Mouse (Mus musculus): ENCODE data around the gene Slc6a6. TPM values are rescaled to one million over a fixed set of nuclear protein-coding genes. Genes with fewer than 3 reads are reported as not detected.

Slc6a6 gene
- polyA plus RNA-seq, 1 experiment from 2014 or later: 108 TPM

GRCm38 (mm10) chr6:91704446-91704845 lies 20.6 kb downstream of the Slc6a6 start:
- Histone ChIP-seq H3K9ac (ENCODE audit: low read depth, low read length) (no peak overlapping the region), H3K36me3 (ENCODE audit: control insufficient read depth, insufficient read depth, low read length) (peaks cover 20% of the 10 kb centered on the region), H3K4me3 (ENCODE audit: low read length) (no peak overlapping the region), H3K27me3 (replicated peaks; ENCODE audit: control insufficient read depth, insufficient read depth, low read length) (no peaks in the 10 kb centered on the region), H3K27ac (ENCODE audit: low read depth, low read length) (no peak overlapping the region), H3K4me1 (ENCODE audit: control insufficient read depth, insufficient read depth, low read depth, low read length) (peaks cover 16% of the 10 kb centered on the region), H3K9me3 (ENCODE audit: control insufficient read depth, low read length) (no peaks in the 10 kb centered on the region), H3K4me2 (ENCODE audit: low read length) (no peak overlapping the region)
- WGBS: 92% methylated on average over 1 of the region's 1 CpGs
- ATAC-seq: no peak

DNA sequence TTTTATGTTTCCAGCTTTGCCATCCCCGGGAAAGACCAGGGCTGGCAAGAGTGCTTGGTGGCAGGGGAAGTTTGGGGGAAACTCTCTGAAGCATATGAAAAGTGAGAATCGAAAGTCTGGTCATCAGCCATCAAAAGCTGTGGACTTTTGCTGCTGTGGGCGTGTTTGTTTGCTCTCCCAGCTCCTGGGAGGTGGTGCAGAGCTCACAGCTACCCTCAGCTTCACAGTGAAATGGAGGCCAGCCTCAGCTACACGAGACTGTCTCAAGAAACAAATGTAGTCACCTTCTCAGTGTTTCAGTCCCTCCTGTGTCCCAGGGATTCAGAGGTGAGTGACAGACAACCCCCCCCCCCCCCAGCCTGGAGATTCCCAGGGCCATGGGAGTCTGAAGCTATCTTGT lies 21.8 kb downstream of the Slc6a6 start:
- no peaks in the 10 kb centered on the region for H3K9me3 ChIP-seq (ENCODE audit: control insufficient read depth, low read length)
- ATAC-seq: no peak
- H3K27ac ChIP-seq (ENCODE audit: low read depth, low read length): no peak overlapping the region
- H3K4me2 ChIP-seq (ENCODE audit: low read length): no peak overlapping the region
- H3K4me1 ChIP-seq (ENCODE audit: control insufficient read depth, insufficient read depth, low read depth, low read length): peaks cover 21% of the 10 kb centered on the region
- H3K4me3 ChIP-seq (ENCODE audit: low read length): no peak overlapping the region
- H3K9ac ChIP-seq (ENCODE audit: low read depth, low read length): no peak overlapping the region
- H3K36me3 ChIP-seq (ENCODE audit: control insufficient read depth, insufficient read depth, low read length): peaks cover 17% of the 10 kb centered on the region
- WGBS: 77% methylated on average over 4 of the region's 4 CpGs
- no peaks in the 10 kb centered on the region for H3K27me3 ChIP-seq (replicated peaks; ENCODE audit: control insufficient read depth, insufficient read depth, low read length)

DNA sequence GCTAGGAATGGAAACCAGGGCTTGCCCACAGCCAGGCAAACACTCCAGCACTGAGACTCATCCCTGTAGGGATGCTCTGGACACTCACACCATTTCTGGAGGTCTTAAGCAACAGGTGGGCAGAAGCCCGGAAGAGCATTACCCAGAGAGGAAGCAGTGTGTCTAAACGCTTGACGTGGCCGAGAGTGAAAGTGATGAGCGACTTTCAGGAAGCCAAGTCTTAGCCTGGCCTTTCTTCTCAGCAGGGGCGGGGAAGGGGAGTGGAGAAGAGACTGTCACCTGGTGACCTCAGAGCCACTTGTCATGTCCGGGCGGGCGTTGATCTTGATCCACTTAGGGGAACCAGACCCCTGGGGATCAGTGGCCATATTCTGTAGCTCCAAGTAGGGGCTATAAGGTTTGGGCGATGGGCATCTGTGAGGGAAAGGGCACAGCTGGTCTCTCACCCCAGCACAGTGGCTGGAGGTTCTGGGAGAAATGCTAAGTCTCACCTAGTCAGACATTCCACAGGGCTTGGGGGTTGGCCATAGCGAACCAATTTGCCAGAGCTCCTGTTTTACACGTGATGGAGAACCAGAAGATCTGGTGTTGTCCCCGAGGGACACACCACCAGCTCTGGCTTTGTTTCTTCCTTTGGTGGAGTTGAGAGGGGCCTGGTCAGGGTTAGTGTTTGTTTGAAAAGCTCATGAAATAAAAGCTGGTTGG lies 22.4 kb downstream of the Slc6a6 start:
- Histone ChIP-seq H3K4me2 (ENCODE audit: low read length) (no peak overlapping the region), H3K4me1 (ENCODE audit: control insufficient read depth, insufficient read depth, low read depth, low read length) (peaks cover 21% of the 10 kb centered on the region), H3K36me3 (ENCODE audit: control insufficient read depth, insufficient read depth, low read length) (peaks cover 16% of the 10 kb centered on the region), H3K9me3 (ENCODE audit: control insufficient read depth, low read length) (no peaks in the 10 kb centered on the region), H3K9ac (ENCODE audit: low read depth, low read length) (no peak overlapping the region), H3K27ac (ENCODE audit: low read depth, low read length) (no peak overlapping the region; the same call in 1 of the 2 replicates), H3K4me3 (ENCODE audit: low read length) (no peak overlapping the region), H3K27me3 (replicated peaks; ENCODE audit: control insufficient read depth, insufficient read depth, low read length) (no peaks in the 10 kb centered on the region)
- ATAC-seq: no peak
- 81% methylated on average over 13 of the region's 13 CpGs for WGBS

GRCm38 (mm10) chr6:91707276-91707885 lies 23.5 kb downstream of the Slc6a6 start:
- Histone ChIP-seq H3K27me3 (replicated peaks; ENCODE audit: control insufficient read depth, insufficient read depth, low read length) (no peaks in the 10 kb centered on the region), H3K4me1 (ENCODE audit: control insufficient read depth, insufficient read depth, low read depth, low read length) (peaks cover 26% of the 10 kb centered on the region), H3K9ac (ENCODE audit: low read depth, low read length) (peak overlapping the region; percentile 27; the same call in 1 of the 2 replicates), H3K4me2 (ENCODE audit: low read length) (no peak overlapping the region), H3K4me3 (ENCODE audit: low read length) (no peak overlapping the region), H3K27ac (ENCODE audit: low read depth, low read length) (peak overlapping the region; percentile 79), H3K36me3 (ENCODE audit: control insufficient read depth, insufficient read depth, low read length) (peaks cover 8% of the 10 kb centered on the region), H3K9me3 (ENCODE audit: control insufficient read depth, low read length) (no peaks in the 10 kb centered on the region)
- peak; percentile 32 for ATAC-seq
- WGBS: 68% methylated on average over 8 of the region's 8 CpGs

DNA sequence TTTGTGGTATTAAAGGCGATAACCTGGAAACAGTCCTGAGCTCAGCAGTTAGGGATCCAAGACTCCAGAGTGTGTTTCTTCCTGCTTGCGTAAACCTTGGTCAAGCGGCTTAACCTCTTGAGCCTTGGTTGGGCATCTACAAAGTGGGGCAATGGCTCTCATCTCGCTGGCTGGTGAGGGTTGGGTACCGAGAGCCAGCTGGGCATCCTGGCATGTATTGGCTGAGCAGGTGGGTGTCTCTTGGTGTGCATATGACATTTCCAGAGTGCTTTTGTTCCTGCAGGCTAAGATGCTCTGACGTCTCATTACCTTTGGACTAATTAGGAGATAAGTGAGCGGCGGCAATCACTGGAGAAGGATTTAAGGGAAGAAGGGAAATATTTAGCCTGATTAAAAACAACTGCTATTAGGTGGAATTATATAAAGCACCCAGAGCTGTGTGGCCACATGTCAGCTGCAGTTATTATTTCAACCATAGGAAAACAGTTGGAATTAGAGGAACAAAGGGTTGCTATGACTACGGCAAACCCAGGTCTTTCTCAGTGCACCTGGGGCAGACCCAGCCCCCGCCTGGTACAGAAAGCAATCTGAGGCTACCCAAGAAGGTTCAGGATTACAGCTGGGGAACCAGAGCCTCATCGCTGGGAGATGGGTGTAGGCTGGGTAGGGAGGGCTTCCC lies 24.2 kb downstream of the Slc6a6 start:
- 52% methylated on average over 11 of the region's 11 CpGs for WGBS
- Histone ChIP-seq H3K4me1 (ENCODE audit: control insufficient read depth, insufficient read depth, low read depth, low read length) (peaks cover 32% of the 10 kb centered on the region), H3K27ac (ENCODE audit: low read depth, low read length) (peak overlapping the region; percentile 79), H3K4me2 (ENCODE audit: low read length) (no peak overlapping the region), H3K4me3 (ENCODE audit: low read length) (no peak overlapping the region), H3K36me3 (ENCODE audit: control insufficient read depth, insufficient read depth, low read length) (peaks cover 8% of the 10 kb centered on the region; the same call in 1 of the 2 replicates), H3K27me3 (replicated peaks; ENCODE audit: control insufficient read depth, insufficient read depth, low read length) (no peaks in the 10 kb centered on the region), H3K9me3 (ENCODE audit: control insufficient read depth, low read length) (no peaks in the 10 kb centered on the region), H3K9ac (ENCODE audit: low read depth, low read length) (no peak overlapping the region)
- ATAC-seq: peak; percentile 67

- ATAC-seq: no peak
- Histone ChIP-seq H3K27ac (ENCODE audit: low read depth, low read length) (peak overlapping the region; percentile 79), H3K4me1 (ENCODE audit: control insufficient read depth, insufficient read depth, low read depth, low read length) (peaks cover 41% of the 10 kb centered on the region), H3K4me3 (ENCODE audit: low read length) (no peak overlapping the region), H3K9me3 (ENCODE audit: control insufficient read depth, low read length) (no peaks in the 10 kb centered on the region), H3K27me3 (replicated peaks; ENCODE audit: control insufficient read depth, insufficient read depth, low read length) (no peaks in the 10 kb centered on the region), H3K9ac (ENCODE audit: low read depth, low read length) (no peak overlapping the region), H3K36me3 (ENCODE audit: control insufficient read depth, insufficient read depth, low read length) (peaks cover 5% of the 10 kb centered on the region; the same call in 1 of the 2 replicates), H3K4me2 (ENCODE audit: low read length) (no peak overlapping the region)
- 72% methylated on average over 2 of the region's 2 CpGs for WGBS
These were observed 25.1 kb downstream of the Slc6a6 start for GRCm38 (mm10) chr6:91708919-91709318.

GRCm38 (mm10) chr6:91710345-91710930 lies 26.6 kb downstream of the Slc6a6 start:
- no peak for ATAC-seq
- Histone ChIP-seq H3K27ac (ENCODE audit: low read depth, low read length) (peak overlapping the region; percentile 8; the same call in 1 of the 2 replicates), H3K4me3 (ENCODE audit: low read length) (no peak overlapping the region), H3K9ac (ENCODE audit: low read depth, low read length) (no peak overlapping the region), H3K4me2 (ENCODE audit: low read length) (no peak overlapping the region), H3K36me3 (ENCODE audit: control insufficient read depth, insufficient read depth, low read length) (peaks cover 4% of the 10 kb centered on the region; the same call in 1 of the 2 replicates), H3K9me3 (ENCODE audit: control insufficient read depth, low read length) (no peaks in the 10 kb centered on the region), H3K4me1 (ENCODE audit: control insufficient read depth, insufficient read depth, low read depth, low read length) (peaks cover 41% of the 10 kb centered on the region), H3K27me3 (replicated peaks; ENCODE audit: control insufficient read depth, insufficient read depth, low read length) (no peaks in the 10 kb centered on the region)
- 51% methylated on average over 6 of the region's 6 CpGs for WGBS

DNA sequence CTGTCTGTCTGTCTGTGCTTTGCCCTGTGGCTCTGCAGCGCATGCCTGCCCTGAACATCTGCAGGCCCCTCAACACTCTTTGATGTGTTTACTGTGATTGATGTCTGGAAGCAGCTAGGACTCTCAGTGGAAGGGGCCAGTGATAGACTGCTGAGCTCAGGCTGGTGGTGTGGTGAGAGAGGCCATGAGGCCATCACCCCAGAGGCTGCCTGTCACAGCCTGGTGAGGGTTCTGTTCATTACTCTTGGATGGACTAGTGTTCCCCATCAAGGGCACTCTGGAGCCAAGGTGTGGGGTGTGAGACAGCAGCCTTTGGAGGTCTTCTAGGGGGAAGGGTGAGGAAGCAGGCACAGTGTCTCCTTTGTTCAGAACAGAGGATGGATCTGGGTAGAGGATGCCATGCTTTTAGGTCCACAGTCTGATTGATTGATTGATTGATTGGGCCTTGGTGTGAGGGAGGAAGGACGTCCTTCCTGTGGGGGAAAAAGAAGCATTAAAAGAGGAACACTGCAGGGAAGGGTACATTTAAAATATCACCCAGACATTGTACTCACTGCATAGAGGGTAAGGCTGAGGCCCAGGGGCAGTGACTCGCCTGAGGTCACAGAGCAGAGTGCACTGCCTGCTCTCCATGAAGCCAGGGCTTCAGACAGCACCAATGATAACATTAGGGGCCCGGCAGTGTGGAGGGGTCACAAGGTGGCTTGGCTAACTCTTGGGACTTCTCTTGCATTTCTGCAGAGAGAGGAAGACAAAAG lies 28.4 kb downstream of the Slc6a6 start:
- H3K9me3 ChIP-seq (ENCODE audit: control insufficient read depth, low read length): no peaks in the 10 kb centered on the region
- 0 out of 2 replicates have a peak, but pooled peaks have one; percentile 3 for ATAC-seq
- H3K4me1 ChIP-seq (ENCODE audit: control insufficient read depth, insufficient read depth, low read depth, low read length): peaks cover 38% of the 10 kb centered on the region
- H3K27ac ChIP-seq (ENCODE audit: low read depth, low read length): peak overlapping the region; percentile 56
- peaks cover 4% of the 10 kb centered on the region; the same call in 1 of the 2 replicates for H3K36me3 ChIP-seq (ENCODE audit: control insufficient read depth, insufficient read depth, low read length)
- no peaks in the 10 kb centered on the region for H3K27me3 ChIP-seq (replicated peaks; ENCODE audit: control insufficient read depth, insufficient read depth, low read length)
- H3K9ac ChIP-seq (ENCODE audit: low read depth, low read length): peak overlapping the region; percentile 50
- WGBS: 25% methylated on average over 4 of the region's 4 CpGs
- H3K4me3 ChIP-seq (ENCODE audit: low read length): no peak overlapping the region
- no peak overlapping the region for H3K4me2 ChIP-seq (ENCODE audit: low read length)
